Mouse (Mus musculus) ovary, adult 10 weeks (tissue): Measurements from ENCODE around the gene Nat8f5. TPM values are rescaled to one million over a fixed set of nuclear protein-coding genes. Genes with fewer than 3 reads are reported as not detected.

Experiments
- polyA plus RNA-seq: library from polyadenylated mRNA; stranded (reverse); fragments of 350-450 nt; fragmentation: Illumina TruSeq; extraction: RNeasy Lipid Tissue Mini Kit (QIAGEN cat#74804); gene quantifications from one replicate; pipeline ENCODE4 v1.2.3, GENCODE M21; 2014

Nat8f5 gene
- polyA plus RNA-seq, result 0.51 TPM

DNA sequence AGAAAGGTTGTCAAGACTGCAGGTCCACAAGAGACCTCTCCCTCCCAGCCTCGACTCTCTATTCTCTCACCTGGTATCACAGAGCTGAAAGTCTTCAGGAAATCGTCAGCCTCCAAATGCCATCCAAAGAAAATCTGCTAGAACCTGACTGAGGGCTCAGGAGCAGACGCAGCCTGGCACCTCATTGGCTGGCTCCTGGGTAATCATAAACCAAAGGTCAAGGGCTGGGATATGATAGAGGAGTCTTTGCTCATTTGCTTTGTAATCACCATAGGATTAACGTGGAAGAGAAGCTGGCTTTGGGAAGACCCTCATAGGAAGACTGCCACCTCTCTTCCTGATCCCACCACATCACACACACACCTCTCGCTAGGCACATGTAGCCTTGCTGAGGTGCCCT lies at the start of gene Nat8f5, which contains the start of gene Nat8f6:
Gene Nat8f5 (minus strand): TSS at position 136 of the 400 bp plus-strand sequence.
Gene Nat8f6 (minus strand): TSS at position 118 of the 400 bp plus-strand sequence.

DNA sequence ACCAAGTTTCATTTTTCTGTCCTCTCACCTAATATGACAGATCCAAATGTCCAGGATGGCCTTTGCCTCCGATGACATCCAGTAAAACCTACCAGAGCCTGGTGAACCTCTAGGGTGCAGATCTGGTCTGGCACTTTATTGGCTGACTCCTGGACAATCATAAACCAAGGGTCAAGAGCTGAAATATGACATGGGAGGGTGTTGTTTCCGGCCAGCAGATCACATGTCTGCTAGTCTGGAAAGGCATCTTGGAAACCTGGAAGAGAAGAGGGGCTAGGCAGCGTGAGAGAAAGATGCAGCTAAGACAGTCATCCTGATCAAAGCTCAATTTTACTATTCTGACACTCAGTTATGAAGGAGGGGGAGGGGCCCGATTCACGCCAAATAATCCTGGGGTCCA lies 48.2 kb upstream of the Nat8f5 start, which contains the start of gene Nat8f2:
Gene Nat8f2 (minus strand): TSS at position 153 of the 400 bp plus-strand sequence.

DNA sequence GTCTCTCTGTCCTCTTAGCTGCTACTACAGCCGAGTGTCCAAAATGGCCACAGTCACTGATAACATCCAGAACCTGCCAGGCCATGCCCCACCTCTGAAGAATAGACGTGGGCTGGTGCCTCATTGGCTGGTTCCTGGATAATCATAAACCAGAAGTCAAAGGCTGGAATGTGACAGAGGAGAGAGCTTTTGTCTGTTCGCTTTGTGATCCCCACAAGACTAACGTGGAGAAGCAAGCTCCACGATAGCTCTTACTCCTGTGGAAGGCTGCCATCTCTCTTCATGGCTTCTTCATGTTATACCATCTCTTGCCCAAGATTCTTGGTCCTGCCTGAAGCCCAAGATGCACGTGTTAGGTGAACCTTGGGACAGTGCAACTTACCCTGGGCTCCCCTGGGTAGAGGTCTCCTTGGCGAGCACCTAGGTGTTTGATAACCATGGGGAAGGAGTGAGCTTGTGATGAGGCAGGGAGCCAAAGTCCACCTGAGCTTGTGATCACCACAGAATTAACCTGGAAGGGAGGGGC lies 11.1 kb upstream of the Nat8f5 start, which contains the start of gene Nat8:
Gene Nat8 (minus strand): TSS at position 287 of the 526 bp plus-strand sequence.

Other genes starting within 250 kb of the Nat8f5 start
- gene Alms1, start 233.4 kb downstream of the Nat8f5 start, polyA plus RNA-seq, result 34.3 TPM
- gene Nat8f7, start 107.8 kb downstream of the Nat8f5 start, polyA plus RNA-seq, result not detected
- 6.4 TPM for gene Nat8f3, start 55.2 kb downstream of the Nat8f5 start, polyA plus RNA-seq
- not detected for gene Nat8f6, start within 50 bp of the Nat8f5 start, polyA plus RNA-seq
- gene Nat8, start 11.1 kb upstream of the Nat8f5 start, polyA plus RNA-seq, result not detected
- gene Nat8f2, start 48.2 kb upstream of the Nat8f5 start, polyA plus RNA-seq, result 0.83 TPM
- 11.3 TPM for gene Nat8f4, start 83.9 kb upstream of the Nat8f5 start, polyA plus RNA-seq
- gene Tprkb, start 90.9 kb upstream of the Nat8f5 start, polyA plus RNA-seq, result 112 TPM
- gene Nat8f1, start 94.7 kb upstream of the Nat8f5 start, polyA plus RNA-seq, result 0.51 TPM
- gene Dusp11, start 140.7 kb upstream of the Nat8f5 start, polyA plus RNA-seq, result 172 TPM
- 1.4 TPM for gene Figla, start 195.2 kb upstream of the Nat8f5 start, polyA plus RNA-seq
- gene Add2, start 207.7 kb upstream of the Nat8f5 start, polyA plus RNA-seq, result 0.26 TPM